Mouse (Mus musculus) cerebellum, adult 2 months (tissue): Measurements from ENCODE around the gene Fam20a. TPM values are rescaled to one million over a fixed set of nuclear protein-coding genes. Genes with fewer than 3 reads are reported as not detected.

Experiments
- DNase-seq, 2 experiments: peaks; one replicate each; pipeline ENCODE4 v3.0.0; 2021
- H3K27ac ChIP-seq: fragments of 200-500 bp; 2 replicates; pipeline ENCODE4 v1.5.1; 2012; ENCODE audit warnings: low read length, control low read depth, inconsistent platforms; ENCODE audit not compliant: insufficient read depth
- H3K27me3 ChIP-seq: fragments of 200-500 bp; 2 replicates; pipeline ENCODE4 v1.6.1; 2012; ENCODE audit warnings: inconsistent platforms, mild to moderate bottlenecking, low read length, moderate library complexity; ENCODE audit not compliant: control insufficient read depth, insufficient read depth
- H3K4me1 ChIP-seq: fragments of 200-500 bp; 2 replicates; pipeline ENCODE4 v1.6.1; 2011; ENCODE audit warnings: low read length; ENCODE audit not compliant: control insufficient read depth, insufficient read depth
- H3K4me3 ChIP-seq: fragments of 200-500 bp; replicated peaks from 2 replicates; pipeline ENCODE3; 2011; ENCODE audit warnings: mild to moderate bottlenecking, low read depth, low read length, control low read depth; ENCODE audit not compliant: insufficient read depth
- CTCF ChIP-seq: fragments of 200-500 bp; IDR thresholded peaks from 2 replicates; pipeline ENCODE4 v1.5.1; 2011; ENCODE audit warnings: low read depth, mild to moderate bottlenecking, control low read depth, low read length, moderate library complexity, borderline replicate concordance; ENCODE audit not compliant: insufficient read depth
- POLR2A ChIP-seq: fragments of 200-500 bp; IDR thresholded peaks from 2 replicates; pipeline ENCODE4 v1.6.1; 2011; ENCODE audit warnings: low read length, control low read depth, borderline replicate concordance; ENCODE audit not compliant: insufficient read depth
- WGBS: fragments of 180-500 bp; shearing (Covaris S2); methylation state at CpG from one replicate; pipeline ENCODE4 v1.1.7; 2018; 5-methylcytosine and 5-hydroxymethylcytosine counted together
- polyA plus RNA-seq: library from polyadenylated mRNA; depleted of rRNA; stranded (reverse); fragments of >200 nt; gene quantifications from 2 replicates; pipeline ENCODE4 v1.2.3, GENCODE M21; 2012

Gene Fam20a
- polyA plus RNA-seq, 1 experiment, result 22.3 TPM

- Histone ChIP-seq H3K27ac (no peak overlapping the region), H3K27me3 (no peaks in the 10 kb centered on the region), H3K4me3 (no peak overlapping the region), H3K4me1 (peaks cover 7% of the 10 kb centered on the region; the same call in 1 of the 2 replicates)
- 25% methylated on average over 17 of the region's 17 CpGs for whole genome bisulfite sequencing
- DNase-seq, result peak in 1 of 2 experiments; percentile 50
- TF ChIP-seq POLR2A (no peak), CTCF (no peak)
Observed at GRCm38 (mm10) chr11:109714341-109715247, 7.5 kb downstream of the Fam20a start.

GRCm38 (mm10) chr11:109709501-109709900, 12.6 kb downstream of the Fam20a start:
- no peak overlapping the region for H3K27ac ChIP-seq
- H3K4me1 ChIP-seq, result peaks cover 4% of the 10 kb centered on the region; the same call in 1 of the 2 replicates
- H3K27me3 ChIP-seq, result no peaks in the 10 kb centered on the region; the same call in 1 of the 2 replicates
- DNase-seq, result no peak
- no peak overlapping the region for H3K4me3 ChIP-seq
- WGBS, result 90% methylated on average over 5 of the region's 5 CpGs
- no peak for TF ChIP-seq POLR2A
- no peak for TF ChIP-seq CTCF

GRCm38 (mm10) chr11:109708786-109709185, 13.3 kb downstream of the Fam20a start:
- H3K27ac ChIP-seq, result no peak overlapping the region
- no peaks in the 10 kb centered on the region; the same call in 1 of the 2 replicates for H3K27me3 ChIP-seq
- H3K4me1 ChIP-seq, result 0 out of 2 replicates have a peak, but pooled peaks cover under 1% of the 10 kb centered on the region
- H3K4me3 ChIP-seq, result no peak overlapping the region
- DNase-seq, result no peak
- TF ChIP-seq CTCF (no peak), POLR2A (no peak)
- 88% methylated on average over 4 of the region's 4 CpGs for WGBS

GRCm38 (mm10) chr11:109707442-109707841, 14.6 kb downstream of the Fam20a start:
- no peaks in the 10 kb centered on the region for H3K4me1 ChIP-seq
- no peak overlapping the region for H3K4me3 ChIP-seq
- WGBS, result 88% methylated on average over 3 of the region's 3 CpGs
- TF ChIP-seq CTCF, result no peak
- no peak for TF ChIP-seq POLR2A
- no peak overlapping the region for H3K27ac ChIP-seq
- H3K27me3 ChIP-seq, result no peaks in the 10 kb centered on the region; the same call in 1 of the 2 replicates
- no peak for DNase-seq

- H3K27ac ChIP-seq, result no peak overlapping the region
- no peaks in the 10 kb centered on the region for H3K4me1 ChIP-seq
- no peak overlapping the region for H3K4me3 ChIP-seq
- no peaks in the 10 kb centered on the region; the same call in 1 of the 2 replicates for H3K27me3 ChIP-seq
- no peak for TF ChIP-seq CTCF
- TF ChIP-seq POLR2A, result no peak
- WGBS, result 81% methylated on average over 4 of the region's 4 CpGs
- no peak for DNase-seq
Observed at GRCm38 (mm10) chr11:109706586-109706985, 15.5 kb downstream of the Fam20a start.

GRCm38 (mm10) chr11:109706055-109706412, 16.0 kb downstream of the Fam20a start:
- no peak for DNase-seq
- Histone ChIP-seq H3K4me1 (no peaks in the 10 kb centered on the region), H3K27ac (no peak overlapping the region), H3K4me3 (no peak overlapping the region), H3K27me3 (no peaks in the 10 kb centered on the region; the same call in 1 of the 2 replicates)
- no peak for TF ChIP-seq POLR2A
- TF ChIP-seq CTCF, result no peak
- 84% methylated on average over 9 of the region's 9 CpGs for WGBS

GRCm38 (mm10) chr11:109705336-109706054, 16.6 kb downstream of the Fam20a start:
- H3K4me3 ChIP-seq, result no peak overlapping the region
- WGBS, result 42% methylated on average over 9 of the region's 9 CpGs
- no peak overlapping the region for H3K27ac ChIP-seq
- DNase-seq, result no peak
- H3K27me3 ChIP-seq, result no peaks in the 10 kb centered on the region; the same call in 1 of the 2 replicates
- no peaks in the 10 kb centered on the region for H3K4me1 ChIP-seq
- no peak for TF ChIP-seq POLR2A
- TF ChIP-seq CTCF, result no peak
